Mouse (Mus musculus) adrenal gland, adult (tissue): ENCODE results near the gene Stk38.
"Not testable (repeated sequence)": the region's sequence is repeated elsewhere in the genome, so short reads cannot be mapped to it uniquely, and the experiment has no call there.

ENCODE experiments used
- DNase-seq, 2 experiments: peaks; one replicate each; pipeline ENCODE4 v3.0.0; 2022 to 2023; ENCODE audit warnings: low spot score in 1 of 2; ENCODE audit not compliant: inconsistent age in 2 of 2

The Stk38 gene

DNA sequence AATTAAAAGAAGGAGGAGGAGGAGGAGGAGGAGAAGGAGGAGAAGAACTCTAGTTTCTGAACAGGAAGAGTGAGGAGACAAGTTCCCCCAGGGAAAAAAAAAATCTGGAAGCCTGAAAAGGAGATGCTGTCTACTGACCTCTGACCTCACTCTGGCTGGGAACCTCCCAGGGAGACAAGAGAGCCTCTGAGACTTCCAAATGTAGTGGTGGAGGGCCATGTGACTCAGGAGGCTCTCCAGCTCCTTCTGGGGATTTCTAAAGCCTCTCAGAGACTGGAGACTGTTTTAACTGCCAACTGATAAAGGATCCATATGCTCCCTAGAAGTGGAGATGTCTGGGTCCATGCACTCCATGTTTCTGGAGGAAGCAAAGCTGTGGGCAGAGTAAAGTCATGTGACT lies 6.4 kb upstream of the Stk38 start:
- no peak for DNase-seq

- no peak for DNase-seq
Observed at GRCm38 (mm10) chr17:29009181-29009580, 1.4 kb upstream of the Stk38 start.

- DNase-seq = no peak
Observed at GRCm38 (mm10) chr17:29008326-29008650, 493 bp upstream of the Stk38 start.

DNA sequence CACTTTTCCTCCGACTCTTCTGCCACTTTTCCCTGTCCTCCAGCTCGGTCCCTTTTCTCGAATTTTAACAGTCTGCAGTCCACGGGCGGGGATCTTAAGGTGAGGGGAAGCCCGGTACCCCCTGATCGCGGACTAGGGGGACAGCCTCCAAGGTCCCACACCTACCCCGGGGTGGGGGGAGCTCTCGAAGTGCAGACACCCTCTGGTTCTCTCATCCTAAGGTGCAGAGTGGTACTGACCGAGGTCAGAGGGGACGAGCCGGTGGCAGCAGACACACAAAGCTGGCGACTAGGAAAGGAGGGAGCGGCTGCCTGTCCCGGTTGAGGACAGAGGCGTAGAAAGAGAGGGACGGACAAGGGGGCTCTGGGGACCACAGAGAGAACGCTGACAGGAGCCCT lies 553 bp downstream of the Stk38 start:
- DNase-seq = no peak

- DNase-seq = peak in 1 of 2 experiments; percentile 43
Observed at GRCm38 (mm10) chr17:29006812-29007211, 983 bp downstream of the Stk38 start.

DNA sequence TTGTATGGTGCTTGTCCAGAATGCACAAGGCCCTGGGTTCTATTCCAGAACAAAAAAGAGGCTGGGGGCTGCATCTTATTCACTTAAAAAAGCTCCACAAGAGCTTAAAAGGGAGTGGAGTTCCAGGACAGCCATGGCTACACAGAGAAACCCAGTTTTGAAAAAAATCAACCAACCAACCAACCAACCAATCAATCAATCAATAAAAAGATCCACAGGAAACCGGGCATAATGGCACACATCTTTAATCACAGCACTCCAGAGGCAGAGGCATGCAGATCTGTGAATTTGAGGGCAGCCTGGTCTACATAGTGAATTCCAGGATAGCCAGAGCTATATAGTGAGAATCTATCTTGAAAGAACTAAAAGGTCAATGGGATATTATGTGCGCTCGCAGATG lies 2.8 kb downstream of the Stk38 start:
- DNase-seq = no peak

DNA sequence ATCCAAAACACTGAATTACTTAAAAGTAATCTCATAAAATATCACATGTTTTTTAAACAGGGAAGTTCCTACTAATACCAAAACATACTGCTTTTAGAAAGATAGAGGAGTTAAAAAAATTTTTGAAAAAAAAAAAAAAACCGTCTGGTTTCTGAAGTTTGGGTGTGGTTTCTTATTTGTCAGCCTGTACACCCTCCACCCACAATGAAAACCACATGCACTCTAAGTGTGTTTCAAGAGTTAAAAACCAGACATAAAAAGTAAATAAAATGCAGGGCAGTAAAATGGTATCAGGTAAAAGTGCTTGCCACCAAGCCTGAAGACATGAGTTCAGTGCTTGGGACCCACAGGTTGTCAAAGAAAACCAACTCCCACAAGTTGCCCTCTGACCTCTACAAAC lies 4.1 kb downstream of the Stk38 start:
- no peak for DNase-seq

DNA sequence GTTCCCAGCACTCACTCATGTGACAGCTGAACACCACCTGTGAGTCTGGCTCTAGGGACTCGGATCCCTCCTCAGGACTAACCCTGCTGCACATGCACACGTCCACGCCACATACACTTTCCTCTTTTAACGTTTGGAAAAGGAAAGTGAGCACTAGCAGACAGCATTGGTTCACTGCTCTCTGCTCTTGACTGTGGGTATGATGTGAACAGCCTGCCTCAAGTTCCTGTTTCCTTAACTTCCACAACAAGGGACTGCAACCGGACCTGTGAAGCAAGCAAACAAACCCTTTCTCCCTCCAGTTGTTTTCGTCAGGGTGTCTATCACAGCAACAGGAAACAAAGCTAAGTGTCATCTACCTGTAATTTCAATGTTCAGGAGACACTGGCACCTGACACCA lies 7.3 kb downstream of the Stk38 start:
- no peak for DNase-seq

DNA sequence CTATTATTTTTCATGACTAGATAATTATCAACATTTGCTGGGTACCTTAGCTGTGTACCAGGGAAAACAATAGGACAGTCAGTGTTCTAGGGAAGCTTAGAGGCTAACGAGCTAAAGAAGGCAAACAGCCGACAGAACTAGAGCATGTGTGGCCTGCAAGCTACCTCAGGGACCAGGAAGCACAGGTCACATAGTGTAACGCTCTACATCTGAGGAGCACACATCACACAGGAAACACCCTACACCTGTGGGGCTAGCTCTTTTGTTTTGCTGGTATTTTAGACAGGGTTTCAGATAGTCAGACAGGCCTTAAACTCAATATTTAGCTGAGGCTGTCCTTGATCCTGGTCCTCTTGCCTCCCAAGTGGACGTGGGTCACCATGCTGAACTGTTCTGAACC lies 13.2 kb downstream of the Stk38 start:
- DNase-seq = no peak

GRCm38 (mm10) chr17:28993004-28993403 lies 14.8 kb downstream of the Stk38 start:
- not testable (repeated sequence) for DNase-seq

DNA sequence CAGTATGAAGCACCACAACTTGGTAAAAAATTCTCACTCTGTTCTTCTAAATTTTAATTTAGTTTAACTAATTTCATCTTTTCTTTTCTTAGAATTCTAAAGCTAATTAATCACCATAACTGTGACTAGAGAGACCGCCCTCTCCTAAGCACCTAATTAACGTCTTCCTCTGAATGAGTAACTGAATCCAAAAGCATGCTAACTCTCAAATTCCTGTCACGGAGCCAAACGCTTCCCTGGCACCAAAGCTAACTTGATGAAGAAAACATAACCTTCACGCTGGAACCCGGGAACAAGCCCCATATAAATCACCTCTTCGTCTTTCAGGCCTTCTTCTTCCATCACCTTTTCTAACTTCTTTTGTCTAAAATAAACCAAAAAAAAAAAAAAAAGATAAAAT lies 15.7 kb downstream of the Stk38 start:
- no peak for DNase-seq

DNA sequence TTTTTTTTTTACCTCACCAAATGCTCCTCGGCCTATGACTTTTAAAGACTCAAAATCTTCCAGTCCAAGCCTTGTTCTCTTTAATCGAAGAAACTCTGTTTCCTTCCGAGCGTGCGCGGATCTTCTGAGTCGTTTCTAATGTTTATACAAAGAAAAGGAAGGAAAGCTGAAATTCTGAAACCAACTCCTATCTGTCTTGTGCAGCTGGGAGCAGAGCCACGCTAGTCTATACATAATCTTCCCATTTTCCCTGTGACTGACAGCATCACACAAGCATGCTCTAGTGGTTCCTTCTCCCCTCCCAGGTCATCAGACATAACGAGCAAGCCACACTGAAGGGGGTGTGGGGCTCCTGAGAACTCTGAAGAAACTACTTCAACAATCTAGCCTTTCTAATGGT lies 16.5 kb downstream of the Stk38 start:
- no peak for DNase-seq

GRCm38 (mm10) chr17:28990060-28990459 lies 17.7 kb downstream of the Stk38 start:
- no peak for DNase-seq

- DNase-seq = no peak
Observed at GRCm38 (mm10) chr17:28988996-28989395, 18.8 kb downstream of the Stk38 start.

DNA sequence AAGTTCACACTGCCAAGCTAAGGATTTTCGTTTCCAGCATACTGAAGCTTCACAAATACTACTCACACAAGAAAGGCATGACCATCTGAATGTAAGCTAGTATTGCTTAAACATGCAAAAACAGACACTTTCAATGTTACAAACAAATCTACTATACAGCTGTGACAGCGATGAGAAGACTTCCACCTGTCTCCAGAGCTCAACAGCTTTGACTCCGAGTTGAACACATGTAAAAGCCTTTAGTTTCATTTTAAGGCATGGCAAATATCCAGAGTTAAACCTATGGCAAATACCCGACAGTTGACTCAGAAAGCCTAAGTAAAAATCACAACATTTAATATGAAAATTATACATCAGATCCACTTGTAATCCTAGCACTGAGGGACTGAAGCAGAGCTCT lies 19.5 kb downstream of the Stk38 start:
- no peak for DNase-seq

DNA sequence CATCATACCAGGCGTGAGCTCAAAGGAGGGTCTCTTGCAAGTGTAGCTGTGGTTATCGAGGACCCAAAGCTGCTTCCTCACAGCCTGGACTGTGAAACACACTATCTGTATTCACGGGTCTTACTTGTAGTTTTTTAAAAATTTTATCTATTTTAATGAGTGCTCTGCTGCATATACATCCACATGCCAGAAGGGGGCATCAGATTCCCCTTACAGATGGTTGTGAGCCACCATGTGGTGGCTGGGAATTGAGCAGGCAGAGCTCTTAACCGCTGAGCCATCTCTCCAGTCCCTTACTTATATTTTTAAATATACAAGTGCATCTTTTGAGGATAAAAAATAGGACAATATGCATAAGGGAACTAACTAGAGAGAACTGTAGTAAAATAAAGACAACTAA lies 20.1 kb downstream of the Stk38 start:
- DNase-seq = peak; percentile 31 to 70

- DNase-seq = peak in 1 of 2 experiments; percentile 60
Observed at GRCm38 (mm10) chr17:28986833-28987232, 21.0 kb downstream of the Stk38 start.

DNA sequence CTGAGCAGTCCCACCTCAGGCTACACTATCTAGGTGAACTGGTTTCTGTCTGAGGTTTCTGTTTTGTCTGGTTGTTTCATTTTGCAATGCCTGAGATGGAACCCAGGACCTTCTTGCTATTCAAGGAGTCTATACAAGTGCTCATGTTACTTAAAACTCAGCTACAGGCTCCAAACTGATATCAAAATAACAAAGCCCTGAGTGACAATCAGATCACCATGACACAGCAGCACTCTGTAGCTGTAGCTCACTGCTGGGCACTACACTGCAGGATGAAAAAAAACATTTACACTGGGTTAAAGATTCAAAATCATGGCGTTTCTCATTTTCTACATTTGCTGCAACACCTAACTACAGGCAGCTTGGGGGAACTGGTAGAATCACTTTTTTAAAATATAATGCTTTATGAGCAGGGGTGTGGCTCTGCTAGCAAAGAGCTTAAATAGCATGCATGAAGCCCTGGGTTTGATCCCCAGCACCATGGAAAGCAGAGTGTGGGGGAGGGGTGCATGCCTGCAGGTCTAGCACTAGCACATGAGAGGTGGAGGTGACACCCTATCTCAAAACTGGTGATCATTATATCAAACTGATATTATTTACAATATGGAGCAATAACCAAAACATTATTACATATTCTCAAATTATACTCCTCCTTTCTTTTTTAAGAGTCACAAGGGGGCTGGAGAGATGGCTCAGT lies 22.9 kb downstream of the Stk38 start:
- no peak for DNase-seq

GRCm38 (mm10) chr17:28982591-28982990 lies 25.2 kb downstream of the Stk38 start:
- DNase-seq = no peak

- DNase-seq = no peak
Observed at GRCm38 (mm10) chr17:28981081-28981480, 26.7 kb downstream of the Stk38 start.

- DNase-seq = no peak
Observed at GRCm38 (mm10) chr17:28979091-28979490, 28.7 kb downstream of the Stk38 start.

DNA sequence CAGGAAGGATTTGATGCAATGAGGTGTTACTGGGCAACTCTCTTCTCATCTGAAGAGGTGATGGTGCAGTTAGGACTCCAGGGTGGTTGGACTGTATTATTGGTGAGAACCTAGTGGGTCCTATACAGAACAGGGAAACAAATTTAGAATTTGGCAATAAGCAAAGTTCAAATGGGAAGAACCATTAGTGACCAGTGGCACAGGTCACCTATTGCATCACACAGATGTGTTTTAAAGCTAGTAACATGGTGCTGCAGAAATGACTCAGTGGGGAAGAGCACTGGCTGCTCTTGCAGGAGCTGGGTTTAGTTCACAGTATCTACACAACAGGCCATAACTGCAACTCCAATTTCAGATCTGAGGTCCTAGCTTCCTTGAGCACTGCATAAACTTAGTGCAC lies 37.7 kb downstream of the Stk38 start:
- no peak for DNase-seq

DNA sequence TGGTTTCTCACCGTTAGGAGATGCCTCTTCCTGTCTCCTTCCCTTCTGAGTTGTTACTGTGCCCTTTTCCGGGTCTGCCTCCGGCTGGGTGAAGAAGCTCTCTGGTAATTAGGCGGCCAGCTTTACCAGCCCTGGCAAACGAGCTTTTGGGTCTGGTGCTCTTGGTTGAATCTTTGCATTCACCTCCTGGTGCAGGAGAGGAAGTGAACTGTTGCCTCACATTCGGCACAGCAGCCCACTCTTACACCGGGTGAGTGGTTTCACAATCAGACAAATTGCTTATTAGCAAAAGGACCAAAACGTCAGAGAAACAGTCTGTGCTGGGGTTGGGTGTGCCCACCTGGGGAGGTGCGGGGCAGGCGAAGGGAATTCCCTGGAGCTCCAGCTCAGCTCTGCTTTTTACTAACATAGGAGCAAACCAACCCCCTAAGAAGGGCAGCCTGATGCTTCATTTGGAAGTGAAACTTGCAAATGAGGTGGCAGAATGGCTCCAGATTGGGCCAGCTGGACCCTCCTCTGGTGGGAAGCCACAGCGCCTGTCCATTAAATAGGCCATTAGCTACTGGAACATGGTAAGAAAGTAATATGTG lies 40.7 kb downstream of the Stk38 start:
- DNase-seq = no peak
